Comparison of ENCODE assay signal across 19 mouse cellular contexts in genomic region chr11:113621001-113621400, GRCm38 (mm10). TPM values are rescaled to one million over a fixed set of nuclear protein-coding genes. Genes with fewer than 3 reads are reported as not detected.
A peak's percentile ranks its signal among the peaks of the same experiment; 100 is the strongest.
DNase-seq lines count a peak whose midpoint lies in the region; ATAC-seq and TF ChIP-seq lines count a peak whose summit lies in the region.
"Had no signal": no experiment of that assay in that cellular context is flagged by ENCODE, and none has a peak within 500 bp of the region (broad histone marks: within the 10 kb centered on the region; RNA-seq: fewer than 3 reads in every experiment).

No protein-coding gene starts in this region.

- H3K4me3 ChIP-seq in lung, embryonic 15.5 days = no peak overlapping the region
- H3K4me3 ChIP-seq in forebrain, postnatal 0 days (ENCODE audit: low read depth, low read length) = peak overlapping the region; percentile 59
- peak overlapping the region; percentile 54; the same call in 1 of the 2 replicates for H3K4me3 ChIP-seq in midbrain, embryonic 12.5 days
- H3K4me3 ChIP-seq in neural tube, embryonic 15.5 days (replicated peaks) = no peak overlapping the region; the same call in 1 of the 2 replicates
- H3K4me3 ChIP-seq: embryonic facial prominence, embryonic 13.5 days had no signal

- no peak for DNase-seq in lung, postnatal 10 days
- no peak for DNase-seq in forebrain, postnatal 0 days
- DNase-seq in spleen, adult 12 weeks (ENCODE audit: low spot score) = no peak
- DNase-seq in liver = no peak
- DNase-seq in thymus, postnatal 25 days = no peak
- DNase-seq: B cell, adult 2 months; cerebellum, adult 11 months; kidney, adult 8-10 months; kidney, postnatal 4 days; layer of hippocampus, postnatal 36 days; lung, postnatal 14 days; thymus, postnatal 4 days had no signal

- H3K4me2 ChIP-seq in lung, embryonic 15.5 days = 0 out of 2 replicates have a peak overlapping the region, but pooled peaks have one; percentile 81
- H3K4me2 ChIP-seq in forebrain, postnatal 0 days (ENCODE audit: low read depth) = peak overlapping the region; percentile 93
- H3K4me2 ChIP-seq in midbrain, embryonic 12.5 days (replicated peaks) = peak overlapping the region; percentile 89
- peak overlapping the region; percentile 99 for H3K4me2 ChIP-seq in neural tube, embryonic 15.5 days
- H3K4me2 ChIP-seq: embryonic facial prominence, embryonic 13.5 days; heart, embryonic 13.5 days had no signal

- H3K27ac ChIP-seq in lung, embryonic 15.5 days = no peak overlapping the region
- no peak overlapping the region for H3K27ac ChIP-seq in forebrain, postnatal 0 days (ENCODE audit: low read depth, low read length)
- no peak overlapping the region for H3K27ac ChIP-seq in midbrain, embryonic 12.5 days (replicated peaks)
- no peak overlapping the region for H3K27ac ChIP-seq in neural tube, embryonic 15.5 days (replicated peaks)
- H3K27ac ChIP-seq: embryonic facial prominence, embryonic 13.5 days; heart, embryonic 13.5 days; liver, embryonic 14.5 days had no signal

- H3K27me3 ChIP-seq in lung, embryonic 15.5 days = peaks cover 42% of the 10 kb centered on the region
- H3K27me3 ChIP-seq in forebrain, postnatal 0 days (ENCODE audit: insufficient read depth, low read length) = no peaks in the 10 kb centered on the region; the same call in 1 of the 2 replicates
- H3K27me3 ChIP-seq in midbrain, embryonic 12.5 days = peaks cover 62% of the 10 kb centered on the region
- 0 out of 2 replicates have a peak, but pooled peaks cover 18% of the 10 kb centered on the region for H3K27me3 ChIP-seq in neural tube, embryonic 15.5 days (replicated peaks)

- H3K36me3 ChIP-seq in lung, embryonic 15.5 days = no peaks in the 10 kb centered on the region
- 0 out of 2 replicates have a peak, but pooled peaks cover 6% of the 10 kb centered on the region for H3K36me3 ChIP-seq in forebrain, postnatal 0 days (ENCODE audit: insufficient read depth)
- peaks cover 13% of the 10 kb centered on the region for H3K36me3 ChIP-seq in midbrain, embryonic 12.5 days
- peaks cover 10% of the 10 kb centered on the region; the same call in 1 of the 2 replicates for H3K36me3 ChIP-seq in neural tube, embryonic 15.5 days
- H3K36me3 ChIP-seq: embryonic facial prominence, embryonic 13.5 days; G1E; heart, embryonic 13.5 days had no signal

- WGBS in lung, embryonic 15.5 days = 35% methylated on average over 2 of the region's 2 CpGs
- 59% methylated on average over 2 of the region's 2 CpGs for WGBS in forebrain, postnatal 0 days
- WGBS in midbrain, embryonic 12.5 days = 51% methylated on average over 2 of the region's 2 CpGs
- WGBS in neural tube, embryonic 15.5 days = 51% methylated on average over 2 of the region's 2 CpGs

- peaks cover 24% of the 10 kb centered on the region for H3K4me1 ChIP-seq in lung, embryonic 15.5 days
- peaks cover 5% of the 10 kb centered on the region; the same call in 1 of the 2 replicates for H3K4me1 ChIP-seq in forebrain, postnatal 0 days (ENCODE audit: insufficient read depth)
- H3K4me1 ChIP-seq in midbrain, embryonic 12.5 days = peaks cover 21% of the 10 kb centered on the region
- peaks cover 39% of the 10 kb centered on the region for H3K4me1 ChIP-seq in neural tube, embryonic 15.5 days

- no peaks in the 10 kb centered on the region for H3K9me3 ChIP-seq in lung, embryonic 15.5 days
- no peaks in the 10 kb centered on the region for H3K9me3 ChIP-seq in forebrain, postnatal 0 days (ENCODE audit: low read length)
- H3K9me3 ChIP-seq in midbrain, embryonic 12.5 days = no peaks in the 10 kb centered on the region
- H3K9me3 ChIP-seq in neural tube, embryonic 15.5 days (replicated peaks) = no peaks in the 10 kb centered on the region
- H3K9me3 ChIP-seq: embryonic facial prominence, embryonic 13.5 days; heart, embryonic 13.5 days had no signal

- peak; percentile 6; the same call in 1 of the 2 replicates for TF ChIP-seq CTCF in forebrain, postnatal 0 days (IDR thresholded peaks at IDR 0.05; ENCODE audit: low read depth)

- ATAC-seq in lung, embryonic 15.5 days (ENCODE audit: borderline replicate concordance, extremely low read depth, low FRiP score, low TSS enrichment) = no peak
- no peak for ATAC-seq in forebrain, postnatal 0 days
- ATAC-seq in midbrain, embryonic 12.5 days (ENCODE audit: low FRiP score, low read depth) = no peak
- ATAC-seq in neural tube, embryonic 15.5 days (ENCODE audit: low FRiP score) = no peak

- H3K9ac ChIP-seq in lung, embryonic 15.5 days = no peak overlapping the region
- peak overlapping the region; percentile 71; the same call in 1 of the 2 replicates for H3K9ac ChIP-seq in forebrain, postnatal 0 days
- no peak overlapping the region for H3K9ac ChIP-seq in midbrain, embryonic 12.5 days (replicated peaks)
- H3K9ac ChIP-seq in neural tube, embryonic 15.5 days (replicated peaks) = no peak overlapping the region
- H3K9ac ChIP-seq: embryonic facial prominence, embryonic 13.5 days; heart, embryonic 13.5 days; liver, embryonic 14.5 days had no signal

RNA-seq across cellular contexts. Expression of gene Sstr2, which starts 1.9 kb away (rescaled TPM):
- polyA plus RNA-seq in lung, embryonic 15.5 days (2015; fragmentation: Nextera tagmentation; extraction: Ambion mirVana) = 2.5 and 3.1 TPM in 2 replicates
- total RNA-seq in forebrain, postnatal 0 days (2014; rRNA removed) = 19.9 and 32.2 TPM in 2 replicates
- 23.1 and 27.1 TPM in 2 replicates for polyA plus RNA-seq in forebrain, postnatal 0 days (2015; fragmentation: Nextera tagmentation; extraction: Ambion mirVana)
- 11.8 and 13.0 TPM in 2 replicates for polyA plus RNA-seq in midbrain, embryonic 12.5 days (2016; fragmentation: Nextera tagmentation; extraction: Ambion mirVana)
- polyA plus RNA-seq in neural tube, embryonic 15.5 days (2015; fragmentation: Nextera tagmentation; extraction: Ambion mirVana) = 11.6 and 14.0 TPM in 2 replicates
- polyA plus RNA-seq: G1E had no signal

RNA-seq across cellular contexts. Expression of gene Cog1, which starts 28.0 kb away (rescaled TPM):
- polyA plus RNA-seq in lung, embryonic 15.5 days (2015; fragmentation: Nextera tagmentation; extraction: Ambion mirVana) = 26.5 and 27.7 TPM in 2 replicates
- total RNA-seq in forebrain, postnatal 0 days (2014; rRNA removed) = 37.2 and 48.8 TPM in 2 replicates
- 25.3 and 28.6 TPM in 2 replicates for polyA plus RNA-seq in forebrain, postnatal 0 days (2015; fragmentation: Nextera tagmentation; extraction: Ambion mirVana)
- 36.8 and 39.6 TPM in 2 replicates for polyA plus RNA-seq in midbrain, embryonic 12.5 days (2016; fragmentation: Nextera tagmentation; extraction: Ambion mirVana)
- 31.1 and 35.1 TPM in 2 replicates for polyA plus RNA-seq in neural tube, embryonic 15.5 days (2015; fragmentation: Nextera tagmentation; extraction: Ambion mirVana)

RNA-seq across cellular contexts. Expression of gene Slc39a11, which starts 28.9 kb away (rescaled TPM):
- 23.7 and 24.5 TPM in 2 replicates for polyA plus RNA-seq in lung, embryonic 15.5 days (2015; fragmentation: Nextera tagmentation; extraction: Ambion mirVana)
- 36.9 and 48.2 TPM in 2 replicates for total RNA-seq in forebrain, postnatal 0 days (2014; rRNA removed)
- 33.1 and 39.1 TPM in 2 replicates for polyA plus RNA-seq in forebrain, postnatal 0 days (2015; fragmentation: Nextera tagmentation; extraction: Ambion mirVana)
- polyA plus RNA-seq in midbrain, embryonic 12.5 days (2016; fragmentation: Nextera tagmentation; extraction: Ambion mirVana) = 23.0 and 26.1 TPM in 2 replicates
- polyA plus RNA-seq in neural tube, embryonic 15.5 days (2015; fragmentation: Nextera tagmentation; extraction: Ambion mirVana) = 27.7 and 30.4 TPM in 2 replicates

Comparison
In these comparisons a context has a peak if more than half of its experiments do, and no peak if none do; other contexts are left out.
1. H3K4me3 ChIP-seq: peak in forebrain, postnatal 0 days (single experiment) and midbrain, embryonic 12.5 days (single experiment); none in lung, embryonic 15.5 days (single experiment) and neural tube, embryonic 15.5 days (single experiment).
2. Peak in every context shown above with its lines, with median percentiles within 50 percentile points of each other: H3K4me2 ChIP-seq.